Mouse (Mus musculus): ENCODE results near the gene Lpo.
"Not testable (repeated sequence)": the region's sequence is repeated elsewhere in the genome, so short reads cannot be mapped to it uniquely, and the experiment has no call there.

The Lpo gene

GRCm38 (mm10) chr11:87828239-87828900 is at the start of gene Lpo:
Lpo (minus strand) TSS chr11:87828289.
- DNase-seq (ENCODE audit: low read depth), result no peak

DNA sequence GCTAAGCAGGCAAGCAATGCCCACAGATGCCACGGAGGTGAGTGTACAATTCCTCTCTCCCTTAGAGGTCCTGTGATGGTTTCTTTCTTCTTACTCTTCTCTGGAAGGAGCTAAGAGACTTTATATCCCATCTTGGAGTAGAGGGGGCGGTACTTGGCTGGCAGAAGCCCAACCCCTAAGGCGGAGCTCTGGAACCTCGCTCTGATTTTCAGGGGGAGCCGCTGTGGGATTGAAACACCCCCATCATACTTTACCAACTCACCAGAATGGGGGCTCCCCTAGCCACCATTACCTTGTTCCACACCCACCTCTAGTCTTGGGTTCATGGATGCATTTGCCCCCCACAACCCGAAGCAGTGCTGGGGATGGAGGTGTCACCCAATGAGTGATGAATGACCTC is 47.3 kb upstream of the Lpo start, which contains the start of gene Epx:
TSS of gene Epx (minus strand) at position 101 of the 400 bp plus-strand sequence.
- DNase-seq (ENCODE audit: low read depth), result no peak

DNA sequence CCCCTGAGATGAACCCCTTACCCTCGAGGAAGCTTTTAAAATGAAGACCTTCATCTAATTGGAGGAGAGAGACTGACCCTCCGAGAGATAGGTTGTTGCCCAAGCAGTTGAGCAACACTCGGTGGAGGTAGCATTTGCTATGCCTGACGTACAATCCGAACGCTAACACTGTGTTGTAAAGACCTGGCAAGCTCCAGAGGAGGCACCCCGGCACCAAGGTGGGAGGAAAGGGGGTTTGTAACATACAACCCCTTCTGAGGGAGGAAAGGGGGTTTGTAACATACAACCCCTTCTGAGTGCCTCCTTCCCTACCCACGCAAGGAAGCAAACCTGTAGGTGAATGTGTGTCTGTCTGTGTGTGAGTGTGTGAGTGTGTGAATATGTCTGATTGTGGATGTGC is 43.7 kb upstream of the Lpo start:
- no peak for DNase-seq (ENCODE audit: low read depth)

- no peak for DNase-seq (ENCODE audit: low read depth)
Measured at GRCm38 (mm10) chr11:87870096-87870495, 42.0 kb upstream of the Lpo start.

DNA sequence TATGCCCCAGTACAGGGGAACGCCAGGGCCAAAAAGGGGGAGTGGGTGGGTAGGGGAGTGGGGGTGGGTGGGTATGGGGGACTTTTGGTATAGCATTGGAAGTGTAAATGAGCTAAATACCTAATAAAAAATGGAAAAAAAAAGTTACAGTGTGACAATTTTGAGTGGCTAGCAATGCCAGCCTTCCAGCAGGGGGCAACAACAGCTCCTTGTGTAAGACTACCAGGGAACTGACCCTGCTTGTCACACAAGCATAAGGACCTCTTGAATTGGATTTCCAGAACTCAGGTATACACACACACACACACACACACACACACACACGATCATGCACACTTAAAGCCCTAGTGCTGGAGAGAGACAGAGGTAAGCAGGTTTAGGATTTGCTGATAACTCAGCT is 38.8 kb upstream of the Lpo start:
- not testable (repeated sequence) for DNase-seq (ENCODE audit: low read depth)

- no peak for DNase-seq (ENCODE audit: low read depth)
Measured at GRCm38 (mm10) chr11:87862805-87863204, 34.7 kb upstream of the Lpo start.

DNA sequence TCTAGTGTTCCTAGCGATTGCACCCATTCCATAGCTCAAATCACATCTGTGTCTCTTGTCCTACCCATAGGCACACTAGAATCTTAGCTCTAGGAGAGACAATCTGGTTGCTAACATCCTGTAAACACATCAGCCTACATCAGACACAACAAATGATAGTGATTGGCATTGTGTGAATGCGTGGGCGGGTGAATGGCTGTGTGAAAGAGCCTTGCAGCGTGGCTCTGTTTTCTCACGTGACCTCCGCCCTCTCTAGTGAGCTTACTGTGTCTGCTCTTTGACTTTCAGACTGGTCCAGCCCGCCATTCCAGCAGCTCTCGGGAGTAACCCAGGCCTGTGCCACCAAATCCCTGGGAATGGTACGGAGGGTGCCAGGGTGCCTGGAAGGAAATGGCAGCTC is 32.3 kb upstream of the Lpo start:
- no peak for DNase-seq (ENCODE audit: low read depth)

- no peak for DNase-seq (ENCODE audit: low read depth)
Measured at GRCm38 (mm10) chr11:87859273-87859672, 31.2 kb upstream of the Lpo start.

GRCm38 (mm10) chr11:87854550-87854949 is 26.5 kb upstream of the Lpo start:
- DNase-seq (ENCODE audit: low read depth), result no peak

DNA sequence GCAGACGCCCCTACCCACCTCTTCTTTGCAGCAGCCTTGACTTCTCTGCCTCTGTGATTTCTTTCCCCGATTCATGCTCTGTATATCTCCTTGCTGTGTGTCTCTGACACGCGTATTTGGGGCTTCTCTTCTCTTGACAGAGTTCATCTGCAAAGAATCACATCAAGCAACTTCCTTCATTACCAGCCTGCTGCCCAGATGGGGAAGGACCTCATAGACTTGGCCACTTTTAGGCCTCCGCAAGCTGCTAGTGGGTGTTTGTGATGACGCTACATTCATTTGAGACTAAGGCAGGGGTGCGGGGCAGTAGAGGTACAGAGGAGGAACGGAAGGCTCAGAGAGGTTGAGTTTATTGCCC is 25.5 kb upstream of the Lpo start:
- DNase-seq (ENCODE audit: low read depth), result no peak

DNA sequence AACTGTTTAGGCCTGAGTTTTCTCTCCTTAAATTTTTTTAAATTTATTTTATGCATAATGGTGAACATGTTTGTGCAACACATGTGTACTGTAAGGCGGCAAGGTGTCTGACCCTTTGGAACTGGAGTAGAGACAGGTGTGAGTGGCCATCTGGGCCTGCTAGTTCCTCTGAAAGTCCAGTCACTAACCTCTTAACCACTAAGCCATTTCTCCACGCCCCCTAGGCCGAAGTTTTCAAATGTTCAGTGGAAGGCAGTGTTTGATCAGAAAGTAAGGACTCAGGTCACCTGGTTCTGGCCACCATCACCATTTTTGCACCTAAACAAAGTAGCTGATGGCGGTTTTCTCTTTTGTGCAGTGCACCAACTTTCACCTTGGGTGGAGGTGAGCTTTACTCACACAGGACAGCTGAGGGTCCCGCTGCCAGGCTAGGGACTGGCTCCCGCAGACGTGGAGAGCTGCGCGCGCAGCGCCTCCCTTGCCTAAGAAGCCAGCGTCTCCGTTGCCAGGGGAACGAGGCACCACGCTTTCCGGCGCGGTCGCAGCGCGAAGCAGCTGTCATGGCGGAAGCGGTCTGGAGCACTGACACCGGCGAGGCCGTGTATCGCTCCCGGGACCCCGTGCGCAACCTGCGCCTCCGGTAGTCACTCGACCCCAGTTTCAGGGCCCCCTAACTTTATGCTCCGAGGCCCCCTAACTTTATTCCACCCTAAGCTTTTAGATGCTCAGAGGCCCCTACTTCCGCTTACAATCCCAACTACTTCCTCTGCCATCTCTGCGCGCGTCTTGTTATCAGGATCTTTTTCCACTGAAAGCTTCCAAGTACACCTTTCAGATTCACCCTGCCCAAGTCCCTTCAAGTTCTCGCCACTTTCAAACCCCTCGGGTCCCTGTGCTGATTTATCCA is 24.9 kb upstream of the Lpo start, which contains the start of gene Mks1:
TSS of gene Mks1 (plus strand) at position 526 of the 907 bp plus-strand sequence.
- peak; percentile 73 for DNase-seq (ENCODE audit: low read depth)

DNA sequence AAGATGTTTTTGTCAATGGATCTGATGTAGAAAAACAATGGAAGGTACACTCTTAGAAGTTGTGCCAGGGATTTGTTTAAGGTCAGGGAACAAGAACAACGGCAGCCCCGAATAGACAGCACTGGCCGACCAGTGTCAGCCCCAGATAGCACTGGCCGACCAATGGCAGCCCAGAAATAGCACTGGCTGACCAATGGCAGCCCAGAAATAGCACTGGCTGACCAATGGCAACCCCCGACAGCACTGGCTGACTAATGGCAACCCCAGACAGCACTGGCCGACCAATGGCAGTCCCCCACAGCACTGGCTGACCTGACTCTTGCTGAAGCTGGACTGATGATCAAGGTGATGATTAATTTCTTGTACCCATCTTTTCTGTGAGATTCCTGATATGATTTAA is 19.8 kb upstream of the Lpo start:
- DNase-seq (ENCODE audit: low read depth), result no peak

- DNase-seq (ENCODE audit: low read depth), result no peak
Measured at GRCm38 (mm10) chr11:87846968-87847600, 19.0 kb upstream of the Lpo start.

DNA sequence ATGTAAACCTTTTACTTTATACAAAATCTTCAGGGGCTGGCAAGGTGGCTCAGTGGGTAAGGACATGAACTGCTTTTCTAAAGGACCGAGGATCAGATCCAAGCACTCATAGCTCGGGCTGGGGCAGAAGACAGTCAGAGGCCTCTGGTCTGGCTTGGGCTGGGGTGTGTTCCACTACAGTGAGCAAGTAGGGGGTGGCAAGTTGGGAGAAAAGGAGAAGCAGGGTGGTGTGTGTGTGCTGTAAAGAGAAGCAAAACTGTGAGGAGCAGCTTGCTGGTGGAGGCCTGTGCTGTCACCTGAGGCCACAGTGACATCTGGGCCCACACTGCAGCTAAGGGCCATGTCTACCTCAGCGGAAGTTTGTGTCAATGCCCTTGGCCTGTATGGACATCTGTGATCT is 13.3 kb upstream of the Lpo start:
- DNase-seq (ENCODE audit: low read depth), result no peak

GRCm38 (mm10) chr11:87840676-87841075 is 12.6 kb upstream of the Lpo start:
- no peak for DNase-seq (ENCODE audit: low read depth)

DNA sequence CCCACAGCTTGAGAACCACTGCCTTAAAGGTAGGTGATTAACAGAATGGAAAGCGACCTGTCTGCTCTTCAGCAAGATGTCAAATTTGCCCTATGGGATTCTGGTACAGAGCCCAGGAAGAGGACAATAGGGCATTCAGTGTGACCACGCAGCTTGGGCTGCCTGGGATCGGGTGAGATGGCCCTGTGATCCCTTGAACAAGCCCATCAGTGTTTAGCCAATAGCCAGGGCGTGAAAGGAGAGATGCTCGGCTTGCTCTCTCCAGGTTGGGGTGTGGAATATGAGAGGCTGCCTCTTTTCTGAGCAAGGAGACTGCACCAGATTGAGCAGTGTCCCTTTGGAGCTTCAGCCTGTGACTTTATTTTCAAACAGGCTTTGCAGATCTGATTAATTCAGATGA is 6.6 kb downstream of the Lpo start:
- no peak for DNase-seq (ENCODE audit: low read depth)

- DNase-seq (ENCODE audit: low read depth), result no peak
Measured at GRCm38 (mm10) chr11:87817443-87817773, 10.7 kb downstream of the Lpo start.

GRCm38 (mm10) chr11:87816707-87817442 is 11.2 kb downstream of the Lpo start:
- no peak for DNase-seq (ENCODE audit: low read depth)

GRCm38 (mm10) chr11:87814831-87815230 is 13.3 kb downstream of the Lpo start:
- DNase-seq (ENCODE audit: low read depth), result no peak

DNA sequence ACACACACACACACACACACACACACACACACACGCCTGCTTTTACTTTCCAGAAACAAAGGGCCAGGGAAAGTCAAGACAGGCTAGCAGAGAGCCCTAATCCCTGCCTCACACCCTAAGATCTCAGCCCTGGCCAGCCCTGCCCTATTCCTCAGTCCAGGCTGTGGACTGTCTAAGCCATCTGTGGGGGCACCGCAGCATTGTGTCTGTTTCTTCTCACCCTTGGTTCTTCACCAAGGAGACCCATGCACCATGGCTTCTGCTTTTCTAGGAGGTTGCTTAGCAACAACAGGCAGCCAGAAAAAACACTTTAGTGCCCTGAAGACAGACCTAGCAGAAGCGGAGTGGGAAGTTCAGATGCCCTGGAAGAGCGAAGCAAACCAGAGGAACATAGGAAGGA is 16.7 kb downstream of the Lpo start:
- no peak for DNase-seq (ENCODE audit: low read depth)

DNA sequence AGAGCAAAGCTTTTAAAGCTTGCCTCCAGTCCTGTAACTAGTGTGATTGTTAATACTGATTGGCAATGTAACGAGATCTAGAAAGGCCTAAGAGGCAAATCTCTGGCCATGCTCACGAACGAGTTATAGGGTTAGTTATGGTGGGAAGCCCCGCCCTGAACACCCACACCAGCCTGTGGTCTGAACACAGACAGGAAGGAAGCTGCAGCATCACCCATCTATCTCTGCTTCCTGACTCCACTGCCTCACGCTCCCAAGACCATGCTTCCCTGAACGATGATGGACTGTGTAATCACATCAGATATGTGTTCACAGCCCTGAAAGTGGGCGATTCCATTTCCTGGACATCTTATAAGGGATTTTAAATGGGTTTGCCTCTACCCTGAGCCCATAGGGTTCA is 19.9 kb downstream of the Lpo start:
- no peak for DNase-seq (ENCODE audit: low read depth)

- no peak for DNase-seq (ENCODE audit: low read depth)
Measured at GRCm38 (mm10) chr11:87807433-87807832, 20.7 kb downstream of the Lpo start.
